Mouse (Mus musculus) megakaryocyte-erythroid progenitor cell, adult 5-6 weeks (primary cell): ENCODE data around the gene Cenpv. TPM values are rescaled to one million over a fixed set of nuclear protein-coding genes. Genes with fewer than 3 reads are reported as not detected.

ENCODE experiments used
- total RNA-seq, 2 experiments: library from RNA; stranded (forward) in 1 of 2; stranded (reverse) in 1 of 2; fragments of 200-1000, 215-1000 nt in 1 of 2; fragments of >200 nt in 1 of 2; fragmentation: Nextera tagmentation in 1 of 2; gene quantifications; 2 replicates each; pipeline ENCODE4 v1.2.3; 2014 to 2017

Cenpv gene
- total RNA-seq, 2 experiments from 2014 or later: 56.1 to 113 TPM

Other genes with a start within 250 kb of the Cenpv start
- gene Pigl, start 80.8 kb downstream of the Cenpv start, total RNA-seq (2014; fragmentation: Nextera tagmentation): 10.6 and 12.0 TPM in 2 replicates
- gene Pigl, start 80.8 kb downstream of the Cenpv start, total RNA-seq (2017): 2.0 and 3.2 TPM in 2 replicates
- gene Ncor1, start 80.7 kb downstream of the Cenpv start, total RNA-seq (2014; fragmentation: Nextera tagmentation): 282 and 352 TPM in 2 replicates
- gene Ncor1, start 80.7 kb downstream of the Cenpv start, total RNA-seq (2017): 261 and 277 TPM in 2 replicates
- 729 and 731 TPM in 2 replicates for gene Ubb, start 11.9 kb upstream of the Cenpv start, total RNA-seq (2014; fragmentation: Nextera tagmentation)
- gene Ubb, start 11.9 kb upstream of the Cenpv start, total RNA-seq (2017): 1,059 and 1,094 TPM in 2 replicates
- 31.3 and 45.4 TPM in 2 replicates for gene Trpv2, start 35.2 kb upstream of the Cenpv start, total RNA-seq (2014; fragmentation: Nextera tagmentation)
- 12.2 and 25.6 TPM in 2 replicates for gene Trpv2, start 35.2 kb upstream of the Cenpv start, total RNA-seq (2017)
- gene Lrrc75a, start 109.3 kb upstream of the Cenpv start, total RNA-seq (2014; fragmentation: Nextera tagmentation): 2.1 and 3.1 TPM in 2 replicates
- 0.99 and 1.8 TPM in 2 replicates for gene Lrrc75a, start 109.3 kb upstream of the Cenpv start, total RNA-seq (2017)
- gene Mmgt2, start 109.4 kb upstream of the Cenpv start, total RNA-seq (2014; fragmentation: Nextera tagmentation): 16.4 and 29.7 TPM in 2 replicates
- 9.1 and 14.8 TPM in 2 replicates for gene Mmgt2, start 109.4 kb upstream of the Cenpv start, total RNA-seq (2017)
- 0.13 and 0.67 TPM in 2 replicates for gene Zfp287, start 192.6 kb upstream of the Cenpv start, total RNA-seq (2014; fragmentation: Nextera tagmentation)
- gene Zfp287, start 192.6 kb upstream of the Cenpv start, total RNA-seq (2017): 0.88 TPM in 1 of 2 replicates, not detected in the other
- not detected in 2 replicates for gene Gm10428, start 213.8 kb upstream of the Cenpv start, total RNA-seq (2014; fragmentation: Nextera tagmentation)
- not detected in 2 replicates for gene Gm10428, start 213.8 kb upstream of the Cenpv start, total RNA-seq (2017)